Mouse (Mus musculus) CH12F3 (cell line): ENCODE data around the gene Calml4.
"Not testable (repeated sequence)": the region's sequence is repeated elsewhere in the genome, so short reads cannot be mapped to it uniquely, and the experiment has no call there.

Experiments
- in situ Hi-C: fragments of 300-500 bp; cut with MboI; formaldehyde crosslinking; loops from 2 replicates; pipeline ENCODE4 v1.14.3; 2020; ENCODE audit warnings: low sequenced_read_pairs

The Calml4 gene

DNA sequence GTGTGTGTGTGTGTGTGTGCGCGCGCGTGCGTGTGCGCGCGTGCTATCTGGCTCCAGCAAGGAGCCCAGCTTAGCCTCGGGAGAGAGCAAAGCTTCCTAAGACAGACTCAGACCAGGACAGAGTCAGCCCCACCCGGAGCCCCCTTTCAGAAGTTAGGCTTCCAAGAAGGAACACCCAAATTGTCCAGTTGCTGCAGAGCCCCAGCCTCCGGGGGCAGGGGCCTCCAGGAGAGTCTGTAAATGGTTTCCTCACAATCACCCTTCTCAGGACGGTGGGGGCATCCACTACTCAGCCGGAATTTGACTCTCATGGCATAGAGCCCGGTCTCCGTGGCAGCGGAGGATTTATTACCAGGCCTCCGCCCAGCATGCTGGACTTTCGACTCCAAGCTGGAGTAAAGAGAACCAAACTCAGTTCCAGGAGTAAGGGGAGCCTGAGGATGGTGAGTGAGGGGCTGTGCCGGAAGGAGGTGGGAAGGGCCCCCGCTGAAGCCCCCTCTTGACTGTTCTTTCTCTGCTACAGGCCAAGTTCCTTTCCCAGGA, at the start of gene Calml4:
TSS of gene Calml4 (plus strand) at position 362 of the 543 bp plus-strand sequence.
- in situ Hi-C loops = loop anchor here (10.0 kb wide), 1 partner anchor 267 kb away; no protein-coding TSS in a partner anchor

- in situ Hi-C loops = no loop called here
Measured at GRCm38 (mm10) chr9:62810095-62810494, 47.8 kb upstream of the Calml4 start.

GRCm38 (mm10) chr9:62810543-62811515, 47.1 kb upstream of the Calml4 start:
- in situ Hi-C loops = no loop called here

DNA sequence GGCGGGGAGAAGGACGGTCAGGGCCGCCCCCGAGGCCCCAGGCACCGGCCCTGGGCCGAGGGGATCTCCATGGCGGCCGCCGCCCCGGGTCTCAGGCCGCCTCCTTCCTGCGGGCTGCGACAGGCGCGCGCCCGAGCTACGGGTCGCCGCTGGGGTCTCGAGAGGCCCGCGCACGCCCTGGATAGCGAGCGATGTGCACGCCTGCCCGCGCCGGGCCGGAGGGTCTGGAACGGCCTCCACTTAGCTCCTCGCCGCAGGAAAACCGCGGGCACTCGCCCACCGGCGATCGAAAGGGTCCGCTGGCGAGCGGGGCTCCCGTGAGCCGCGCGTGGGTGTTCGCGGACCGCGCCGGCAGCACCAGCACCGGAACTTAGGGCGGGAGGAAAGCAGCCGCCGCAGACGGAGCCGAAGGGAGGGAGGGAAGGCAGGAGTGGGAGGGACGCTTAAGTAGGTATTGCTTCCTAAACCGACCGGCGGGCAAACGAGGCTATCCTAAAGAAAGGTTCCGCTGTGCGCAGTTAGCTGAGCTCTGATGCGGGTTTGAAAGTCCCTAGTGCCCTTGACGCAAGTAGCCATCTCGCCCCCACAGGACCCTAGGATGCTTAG, 46.3 kb upstream of the Calml4 start, which contains the start of gene Fem1b:
TSS of gene Fem1b (minus strand) at position 419 of the 606 bp plus-strand sequence.
- in situ Hi-C loops = no loop called here

GRCm38 (mm10) chr9:62812216-62813049, 45.4 kb upstream of the Calml4 start:
- in situ Hi-C loops = no loop called here

DNA sequence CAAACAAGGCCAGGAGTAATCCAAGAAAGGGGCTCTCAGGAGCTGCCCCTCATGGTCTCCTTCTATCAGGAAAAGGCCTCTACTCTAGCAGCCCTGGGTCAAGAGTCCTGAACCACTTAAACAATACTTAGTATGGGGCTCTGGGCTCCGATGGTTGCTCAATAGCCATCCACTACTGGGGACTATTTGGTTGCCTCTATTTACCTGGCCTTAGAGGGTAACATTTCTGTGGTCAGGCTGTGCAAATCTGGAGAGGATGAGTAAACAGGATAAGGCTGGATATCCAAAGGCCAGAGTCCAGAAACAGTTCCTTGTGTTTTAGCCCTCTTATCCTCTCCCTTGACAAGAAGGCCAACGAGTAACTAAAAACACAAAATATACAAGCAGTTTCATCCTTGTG, 43.1 kb upstream of the Calml4 start:
- in situ Hi-C loops = no loop called here

DNA sequence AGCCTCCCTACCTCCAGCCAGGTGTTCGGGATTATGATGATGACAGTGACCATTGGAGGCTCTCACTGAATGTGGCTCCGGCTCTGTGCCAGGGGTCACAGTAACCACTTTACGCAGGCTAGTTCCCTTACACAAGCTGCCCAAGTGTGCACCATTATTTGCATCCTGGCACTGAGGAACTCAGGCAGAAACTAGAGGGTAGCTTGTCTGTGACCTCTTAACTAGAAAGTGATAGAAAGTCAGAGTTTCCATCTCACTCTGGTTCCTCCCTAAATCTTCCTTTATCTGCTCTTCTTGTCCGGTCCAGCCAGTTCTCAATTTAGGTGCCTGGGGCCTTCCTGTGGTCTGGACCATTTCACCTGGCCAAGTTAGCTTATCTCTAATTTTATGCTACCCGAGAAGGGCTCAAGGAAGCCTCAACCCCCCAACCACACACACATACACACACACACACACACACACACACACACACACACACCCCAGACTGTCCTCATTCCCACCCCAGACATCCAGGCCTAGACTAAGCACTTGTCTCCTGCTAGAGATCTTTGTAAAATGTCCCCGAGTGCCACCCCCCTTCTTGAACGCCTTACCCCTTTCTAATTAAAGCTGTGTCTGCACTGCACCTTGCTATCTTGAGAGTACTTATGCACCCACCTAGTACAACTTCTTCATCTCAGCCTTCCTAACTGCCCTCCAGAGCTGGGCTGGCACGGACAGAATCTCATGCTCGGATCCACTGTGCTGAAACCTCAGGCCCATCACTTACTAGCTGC, 41.4 kb upstream of the Calml4 start:
- in situ Hi-C loops = no loop called here

- in situ Hi-C loops = no loop called here
Measured at GRCm38 (mm10) chr9:62817099-62817571, 40.7 kb upstream of the Calml4 start.

DNA sequence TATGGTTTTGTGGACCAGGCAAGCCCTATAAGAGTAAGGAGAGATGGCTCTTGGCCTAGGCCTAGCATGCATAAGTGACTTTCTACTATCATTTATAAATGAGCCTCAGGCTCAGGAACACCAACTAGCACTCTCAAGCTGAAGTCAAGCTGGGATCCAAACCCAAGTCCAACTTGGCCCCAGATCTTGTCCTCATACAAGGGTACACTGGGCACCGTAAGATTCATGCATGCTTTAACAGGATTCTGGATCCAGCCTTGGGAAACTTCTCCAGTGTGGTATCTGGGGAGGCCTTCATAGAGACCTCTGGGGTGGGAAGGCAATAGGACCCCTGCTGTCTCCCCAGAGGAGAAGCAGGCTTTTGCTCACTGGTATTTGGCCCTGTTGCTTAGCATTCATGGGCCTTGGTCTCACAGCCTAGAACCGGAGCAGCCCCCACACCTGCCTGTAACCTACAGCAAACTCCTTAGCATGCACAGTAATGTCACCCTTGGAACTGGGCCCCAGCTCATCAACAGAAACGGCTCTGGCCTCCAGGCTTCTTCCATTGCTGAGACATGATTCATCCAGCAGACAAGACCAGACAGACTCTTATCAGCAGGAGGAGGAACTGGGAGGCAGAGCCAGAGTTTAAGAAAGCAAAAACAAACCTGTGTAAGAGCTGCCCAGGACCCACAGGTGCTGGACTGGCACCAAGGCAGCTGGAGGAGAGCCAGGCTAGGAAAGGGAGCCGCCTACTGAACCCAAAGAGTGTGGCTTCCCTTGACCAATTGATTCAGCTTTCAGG, 39.9 kb upstream of the Calml4 start:
- in situ Hi-C loops = no loop called here

DNA sequence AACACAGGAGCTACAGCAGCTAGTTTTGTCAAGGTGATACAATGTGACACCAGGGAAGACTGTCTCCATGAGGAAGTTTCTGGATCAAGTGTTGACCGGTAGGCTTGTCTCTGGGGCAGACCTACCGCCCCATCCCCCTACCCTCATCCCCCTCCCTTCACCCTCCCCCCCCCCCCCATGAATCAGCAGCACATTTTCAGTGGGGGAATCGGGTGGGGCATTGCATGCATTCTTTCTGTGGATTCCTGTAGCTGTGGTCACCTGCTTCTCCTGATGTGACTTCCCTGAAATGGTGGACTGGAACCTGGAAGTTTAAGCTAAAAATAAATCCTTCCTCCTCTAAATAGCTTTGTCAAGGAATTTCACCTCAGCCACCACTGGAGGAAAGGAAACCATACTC, 38.4 kb upstream of the Calml4 start:
- in situ Hi-C loops = no loop called here

GRCm38 (mm10) chr9:62819910-62820309, 38.0 kb upstream of the Calml4 start:
- in situ Hi-C loops = not testable (repeated sequence)

DNA sequence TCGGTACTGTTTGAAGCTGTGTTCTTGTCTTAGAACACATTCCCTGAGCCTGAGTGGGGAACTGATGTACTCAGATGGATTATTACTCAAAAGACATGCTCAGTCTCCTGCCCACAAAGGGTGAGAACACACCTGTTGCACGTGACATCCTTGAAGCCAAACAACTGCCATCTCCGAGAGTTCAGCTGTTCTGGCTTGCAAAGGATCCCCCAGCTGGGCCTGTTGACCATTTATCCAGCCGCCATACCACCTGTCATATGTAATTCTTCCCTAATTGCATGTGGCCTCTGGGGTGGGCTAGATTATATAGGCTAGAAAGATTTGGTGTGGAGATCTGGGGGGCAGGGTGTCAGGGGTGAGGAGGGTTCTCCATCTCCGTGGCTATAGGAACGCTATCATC, 37.1 kb upstream of the Calml4 start:
- in situ Hi-C loops = no loop called here

- in situ Hi-C loops = no loop called here
Measured at GRCm38 (mm10) chr9:62821811-62822210, 36.1 kb upstream of the Calml4 start.

- in situ Hi-C loops = no loop called here
Measured at GRCm38 (mm10) chr9:62825791-62826393, 32.0 kb upstream of the Calml4 start.

DNA sequence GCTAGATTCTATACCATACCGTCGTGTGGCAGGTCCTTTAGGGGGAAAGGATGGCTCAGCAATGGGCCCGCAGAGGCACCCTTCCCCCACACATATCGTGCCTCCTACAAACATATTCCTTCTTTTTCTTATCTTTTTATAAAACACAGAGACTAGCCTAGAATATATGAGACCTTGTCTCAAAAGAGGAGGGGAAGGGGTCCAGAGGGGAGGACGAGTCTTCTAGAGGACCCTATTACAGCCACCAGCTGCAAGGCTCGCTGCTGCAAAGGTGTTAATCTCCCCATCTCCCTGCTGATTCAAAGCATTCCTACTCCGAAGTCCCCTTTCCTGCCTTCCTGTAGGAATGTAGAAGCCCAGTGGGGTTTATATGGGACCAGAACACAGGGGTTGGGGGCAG, 31.4 kb upstream of the Calml4 start:
- in situ Hi-C loops = no loop called here

GRCm38 (mm10) chr9:62827939-62828652, 29.8 kb upstream of the Calml4 start:
- in situ Hi-C loops = no loop called here

- in situ Hi-C loops = no loop called here
Measured at GRCm38 (mm10) chr9:62828662-62829086, 29.2 kb upstream of the Calml4 start.

GRCm38 (mm10) chr9:62829877-62830276, 28.0 kb upstream of the Calml4 start:
- in situ Hi-C loops = no loop called here
